Mouse (Mus musculus): Measurements from ENCODE around the gene Lmntd1. TPM values are rescaled to one million over a fixed set of nuclear protein-coding genes. Genes with fewer than 3 reads are reported as not detected.

The Lmntd1 gene
- total RNA-seq, 4 experiments from 2014 or later = 0.26 to 0.89 (median 0.65) TPM

GRCm38 (mm10) chr6:145432711-145433708 lies 181.1 kb downstream of the Lmntd1 start:
- DNase-seq = no peak

DNA sequence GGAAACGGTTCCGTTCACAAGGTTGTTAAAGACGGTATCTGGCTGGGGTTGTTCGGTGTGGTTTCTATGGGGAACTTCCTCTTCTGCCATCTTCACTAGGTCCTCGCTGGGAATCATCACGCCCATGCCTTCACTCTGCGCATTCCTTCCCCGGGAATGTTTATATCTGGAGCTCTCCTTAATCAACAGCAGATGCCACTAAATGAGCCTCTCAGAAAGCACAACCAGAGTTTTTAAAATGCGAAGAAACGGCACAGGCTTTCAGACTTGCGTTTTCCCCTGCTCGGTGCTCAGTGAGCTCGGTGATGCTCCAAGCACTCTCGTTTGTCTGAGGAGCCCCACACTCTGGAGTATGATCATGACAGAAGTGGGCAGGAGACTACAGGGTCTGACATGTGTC lies 182.4 kb downstream of the Lmntd1 start:
- no peak for DNase-seq

- no peak for DNase-seq
Measured at GRCm38 (mm10) chr6:145427411-145427810, 186.7 kb downstream of the Lmntd1 start.

GRCm38 (mm10) chr6:145426501-145426900 lies 187.6 kb downstream of the Lmntd1 start:
- no peak for DNase-seq

DNA sequence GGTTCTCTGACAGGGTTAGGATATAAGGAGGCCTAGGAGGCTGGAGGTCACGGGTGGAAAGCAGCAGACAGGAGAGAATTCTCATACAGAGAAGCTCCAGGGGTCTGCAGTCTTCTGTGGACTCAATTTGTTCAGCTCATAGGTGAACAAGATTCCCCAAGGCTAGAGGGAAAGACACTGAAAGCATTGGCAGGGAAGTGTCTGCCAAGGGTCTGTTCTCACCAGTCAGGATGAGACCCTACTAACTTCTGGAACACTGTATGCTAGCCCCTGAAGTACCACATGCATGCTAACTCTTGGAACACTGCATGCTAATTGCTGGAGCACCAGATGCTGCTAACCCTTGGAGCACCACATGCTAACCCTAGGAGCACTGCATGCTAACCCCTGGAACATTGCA lies 190.0 kb downstream of the Lmntd1 start:
- DNase-seq = no peak

DNA sequence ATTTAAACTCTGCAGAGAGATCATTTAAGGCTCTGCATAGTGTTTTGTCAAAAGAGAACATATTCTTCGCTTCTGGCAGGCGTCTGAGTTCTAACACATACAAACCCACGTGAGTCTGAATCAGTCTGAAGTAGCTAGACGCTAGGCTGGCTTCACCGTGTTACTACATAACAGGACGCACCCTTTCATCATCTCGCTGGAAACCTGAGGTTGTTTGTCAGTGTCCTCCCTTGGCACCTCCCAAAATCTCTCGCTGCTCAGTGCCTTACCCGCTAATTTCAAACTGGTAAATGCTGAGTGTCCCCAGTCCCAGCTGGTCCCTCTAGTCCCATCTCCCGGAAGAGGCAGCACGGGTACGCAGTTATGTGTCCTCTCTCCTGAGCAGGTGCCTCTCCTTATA lies 190.6 kb downstream of the Lmntd1 start:
- no peak for DNase-seq

- no peak for DNase-seq
Measured at GRCm38 (mm10) chr6:145421666-145422065, 192.5 kb downstream of the Lmntd1 start.

DNA sequence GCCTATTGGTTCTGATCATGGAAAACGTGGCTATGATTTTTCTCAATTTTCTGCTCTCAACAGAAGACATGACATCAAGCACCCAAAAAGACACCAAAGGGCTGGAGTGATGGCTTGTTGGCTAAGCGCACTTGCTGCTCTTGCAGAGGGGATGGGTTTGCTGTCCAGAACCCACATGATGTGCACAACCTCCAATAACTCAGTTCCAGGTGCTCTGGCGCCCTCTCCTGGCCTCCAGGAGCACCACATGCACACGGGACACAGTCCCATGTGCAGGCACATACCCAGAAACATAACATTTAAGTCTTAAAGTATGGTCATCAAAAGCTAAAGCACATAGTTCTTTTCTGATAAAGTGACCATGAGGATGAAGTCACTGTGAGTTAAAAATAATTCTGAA lies 193.7 kb downstream of the Lmntd1 start:
- no peak for DNase-seq

DNA sequence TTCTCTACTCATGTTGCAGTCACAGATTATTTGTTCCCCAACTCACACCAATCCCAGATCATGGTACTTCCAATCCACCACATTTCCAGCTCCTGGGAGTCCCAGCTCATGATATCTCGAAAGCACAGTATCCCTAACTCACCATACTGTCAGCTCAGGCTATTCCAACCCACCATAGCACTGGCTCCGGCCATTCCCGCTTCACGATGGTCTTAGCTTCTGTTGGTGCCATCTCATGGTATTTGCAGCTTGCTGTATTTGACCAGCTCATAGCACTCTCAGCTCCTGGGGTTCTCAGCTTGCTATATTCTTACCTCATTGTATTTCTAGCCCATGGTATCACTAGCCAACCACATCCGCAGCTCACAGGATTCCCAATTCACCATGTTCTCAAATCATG lies 195.3 kb downstream of the Lmntd1 start:
- no peak for DNase-seq

- no peak for DNase-seq
Measured at GRCm38 (mm10) chr6:145417720-145418440, 196.2 kb downstream of the Lmntd1 start.

DNA sequence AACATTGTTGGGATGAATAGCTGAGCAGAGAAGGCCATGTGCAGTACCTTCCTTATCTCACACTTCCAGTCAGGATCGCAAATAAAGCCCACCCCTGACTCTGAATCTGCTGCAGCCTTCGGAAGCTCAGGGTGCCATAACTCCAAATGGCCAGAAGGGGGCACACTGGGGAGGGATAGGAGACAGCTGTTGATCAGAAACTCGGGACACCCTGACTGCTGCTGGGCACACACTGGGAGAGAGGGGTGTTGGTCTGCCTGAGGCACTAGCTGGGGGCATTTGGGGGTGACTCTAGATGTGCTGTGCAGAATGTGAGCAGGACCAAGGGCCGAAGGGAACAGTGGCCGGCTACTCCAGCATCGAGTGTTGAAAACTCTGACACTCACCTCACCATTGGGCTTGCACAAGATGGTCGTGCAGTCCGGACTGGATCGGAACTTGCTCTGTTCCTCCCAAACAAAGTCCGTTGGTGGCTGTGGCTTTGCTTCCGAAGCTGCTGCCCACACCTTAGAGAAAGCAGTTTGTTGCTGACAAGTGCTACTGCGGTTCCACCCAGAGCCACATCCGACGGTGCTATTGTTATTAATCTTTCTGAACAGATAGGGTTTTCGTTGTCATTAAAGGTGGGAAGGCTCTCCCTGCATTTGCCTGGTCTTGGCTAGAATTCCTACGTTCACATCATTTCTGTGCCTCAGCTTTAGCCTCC lies 197.0 kb downstream of the Lmntd1 start:
- DNase-seq = no peak

DNA sequence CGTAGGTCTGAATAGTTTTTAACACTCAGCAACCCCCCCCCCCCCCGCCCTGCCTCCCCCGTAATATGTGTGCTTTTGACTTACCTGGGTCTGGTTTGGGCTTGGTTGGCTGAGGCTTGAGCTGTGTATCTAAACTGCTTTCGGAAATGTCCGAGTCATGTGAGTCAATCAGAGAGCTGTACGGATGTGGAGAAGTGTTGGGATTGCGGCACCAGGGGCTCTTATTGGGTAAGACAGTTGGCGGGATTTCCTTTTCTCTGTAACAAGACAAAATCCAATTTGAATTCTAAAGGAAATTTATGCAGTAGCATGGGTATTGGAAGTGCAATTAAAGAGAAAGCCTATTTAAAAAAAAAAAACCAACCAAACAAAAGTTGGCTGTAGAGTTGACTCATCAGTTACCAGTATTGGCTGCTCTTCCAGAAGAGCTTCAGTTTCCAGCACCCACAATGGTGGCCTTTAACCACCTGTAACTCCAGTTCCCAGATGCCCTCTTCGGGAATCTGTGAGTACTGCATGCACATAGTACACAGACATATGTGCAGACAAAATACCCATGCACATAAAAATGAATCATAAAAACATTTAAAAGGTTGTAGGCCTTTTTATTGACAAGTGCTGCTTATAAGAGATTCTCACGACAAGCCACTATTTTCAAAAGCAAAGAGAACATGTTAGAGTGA lies 209.6 kb downstream of the Lmntd1 start:
- no peak for DNase-seq

DNA sequence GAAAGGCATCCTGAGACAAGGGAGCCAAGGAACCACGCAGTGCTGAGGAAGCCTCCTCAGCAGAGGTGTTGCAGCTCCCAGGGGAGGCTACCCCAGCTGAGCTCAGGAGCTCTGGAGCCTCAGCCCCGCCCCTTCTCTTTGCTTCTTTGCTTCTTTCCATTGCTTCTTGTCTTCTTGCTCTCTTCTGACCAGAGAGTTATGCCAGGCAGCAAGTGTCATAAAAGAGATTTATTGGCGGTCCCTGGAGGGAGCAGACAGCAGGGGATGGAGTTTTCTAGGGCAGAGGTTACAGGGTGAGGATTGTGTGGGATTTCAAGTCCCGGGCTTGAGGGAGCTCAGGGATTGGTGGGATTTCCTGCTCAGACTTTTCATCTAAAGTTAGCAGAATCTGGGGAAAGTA lies 213.0 kb downstream of the Lmntd1 start:
- DNase-seq = no peak

DNA sequence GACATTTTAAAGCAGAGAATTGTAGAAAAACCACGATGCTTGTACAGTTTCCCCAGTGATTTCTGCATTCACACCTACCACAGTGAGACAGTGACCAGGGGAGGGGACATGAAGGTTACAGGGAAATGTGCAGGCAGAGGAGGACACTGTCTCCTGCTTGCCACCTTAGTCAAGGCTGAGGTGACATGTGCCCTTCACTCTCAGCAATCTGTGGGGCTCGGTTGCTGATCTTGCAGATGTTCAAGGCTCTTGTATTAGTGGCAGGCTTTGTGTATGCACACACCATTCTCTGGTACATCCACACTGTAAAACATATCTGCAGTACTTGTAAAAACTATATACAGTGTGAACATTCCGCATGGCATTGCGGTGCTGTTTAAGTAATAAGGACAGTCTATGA lies 216.2 kb downstream of the Lmntd1 start:
- no peak for DNase-seq

DNA sequence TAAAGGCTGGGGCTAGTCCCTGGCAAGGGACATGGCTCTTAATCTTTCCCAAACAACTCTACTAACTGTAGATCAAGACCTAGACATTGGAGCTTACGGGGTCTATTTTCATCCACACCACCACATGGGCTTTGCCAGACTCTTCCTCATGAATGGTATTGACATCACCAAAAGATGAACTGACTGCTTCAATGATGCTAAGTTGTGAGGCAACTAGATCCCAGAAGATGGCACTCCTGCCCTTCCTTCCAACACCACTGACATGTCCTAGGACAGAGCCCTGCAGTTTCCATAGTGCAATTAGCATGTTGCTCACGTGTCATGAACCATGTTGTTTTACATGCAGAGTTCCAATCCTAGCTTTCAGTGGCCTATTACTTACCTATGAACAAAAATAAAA lies 217.6 kb downstream of the Lmntd1 start:
- no peak for DNase-seq

DNA sequence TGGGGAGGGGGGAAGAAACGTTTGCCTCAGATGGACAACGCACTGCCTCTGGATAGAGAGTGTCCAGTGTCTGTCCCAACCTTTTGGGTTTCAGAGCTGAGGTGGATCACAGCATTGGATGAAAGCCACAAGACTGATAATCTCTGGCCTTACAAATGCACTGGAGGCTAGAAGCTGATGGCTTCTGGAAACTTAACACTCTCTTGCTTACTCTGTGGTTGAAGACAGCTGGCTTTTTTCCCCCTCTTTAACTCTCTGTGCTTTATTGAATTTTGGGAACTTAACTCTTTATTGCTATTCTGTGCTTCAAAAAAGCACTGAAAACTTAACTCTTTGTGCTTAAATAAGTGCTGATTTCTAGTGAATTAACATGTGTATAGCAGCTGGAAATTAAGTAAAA lies 223.7 kb downstream of the Lmntd1 start:
- no peak for DNase-seq

DNA sequence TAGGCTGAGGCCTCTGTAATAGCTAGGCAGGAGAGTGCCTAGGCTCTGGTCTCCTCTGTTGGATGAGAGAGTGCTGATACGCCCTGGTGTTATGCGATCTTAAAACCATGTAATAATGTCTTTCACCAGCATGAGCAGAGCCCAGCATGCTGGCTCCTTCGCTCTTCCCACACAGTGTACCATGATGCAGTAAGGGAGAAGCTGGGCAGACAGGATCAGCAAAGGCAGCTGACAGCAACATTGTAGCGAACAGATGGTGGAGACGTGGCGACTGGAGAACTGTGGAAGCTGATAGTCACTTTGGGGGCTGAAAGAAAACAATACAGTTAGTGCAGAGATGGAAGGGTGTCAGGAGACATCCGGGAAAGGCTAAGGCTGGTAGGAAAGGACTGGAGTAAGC lies 224.2 kb downstream of the Lmntd1 start:
- no peak for DNase-seq

DNA sequence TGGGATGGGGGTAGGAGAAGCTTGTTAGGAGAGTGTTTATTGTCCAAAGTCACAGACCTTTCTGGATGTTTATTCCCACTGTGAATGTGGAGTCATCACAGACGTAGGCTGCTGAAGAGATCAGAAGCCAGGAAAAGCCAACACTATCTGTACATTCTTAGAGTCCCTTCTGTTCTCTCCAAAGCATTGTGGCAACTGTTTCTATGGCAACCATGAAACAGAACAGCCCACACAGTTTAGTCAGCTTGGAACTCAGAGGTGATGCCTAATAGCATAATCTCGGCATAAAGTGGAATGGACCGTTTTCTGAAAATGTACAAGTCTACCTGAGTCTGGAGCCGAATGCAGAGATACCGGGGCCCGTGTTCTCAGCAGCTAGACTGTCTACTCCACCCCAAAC lies 226.7 kb downstream of the Lmntd1 start:
- no peak for DNase-seq

DNA sequence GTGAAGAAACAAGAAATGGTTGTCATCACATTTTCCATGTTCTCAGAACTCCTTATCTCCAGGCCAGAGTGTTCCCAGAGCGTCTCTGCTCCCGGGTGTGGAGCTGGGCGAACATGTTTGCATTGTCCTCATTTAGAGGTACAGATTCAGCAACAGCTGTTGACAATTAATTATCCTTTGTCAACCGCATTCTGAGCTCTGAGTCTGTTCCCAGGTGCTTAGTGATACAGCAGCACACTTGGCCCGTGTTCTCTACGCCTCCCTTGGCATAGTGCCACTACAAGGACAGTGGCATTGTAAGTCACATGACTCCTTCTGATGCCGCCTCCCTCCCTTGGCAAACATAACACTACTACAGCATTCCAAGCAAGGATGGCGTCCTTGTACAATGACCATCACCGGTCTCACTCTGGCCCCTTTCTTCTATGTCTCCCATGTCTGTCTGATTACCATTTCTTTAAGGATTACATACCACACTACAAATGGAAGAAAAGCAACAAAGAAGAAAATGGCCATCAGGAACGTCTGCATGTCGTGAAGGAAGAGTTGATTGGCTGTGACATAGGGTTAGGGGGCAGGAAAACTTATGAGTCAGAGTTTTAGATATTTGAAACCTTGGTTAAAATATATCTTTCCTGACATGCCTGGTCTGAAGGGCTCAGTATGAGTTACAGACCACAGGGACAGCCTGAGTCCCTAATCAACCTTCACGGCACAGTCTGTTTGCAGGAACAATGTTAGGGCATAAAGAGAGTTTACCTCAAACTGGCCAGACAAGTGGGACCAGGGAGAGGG lies 231.3 kb downstream of the Lmntd1 start:
- DNase-seq = peak; percentile 29

- no peak for DNase-seq
Measured at GRCm38 (mm10) chr6:145380961-145381360, 233.2 kb downstream of the Lmntd1 start.

DNA sequence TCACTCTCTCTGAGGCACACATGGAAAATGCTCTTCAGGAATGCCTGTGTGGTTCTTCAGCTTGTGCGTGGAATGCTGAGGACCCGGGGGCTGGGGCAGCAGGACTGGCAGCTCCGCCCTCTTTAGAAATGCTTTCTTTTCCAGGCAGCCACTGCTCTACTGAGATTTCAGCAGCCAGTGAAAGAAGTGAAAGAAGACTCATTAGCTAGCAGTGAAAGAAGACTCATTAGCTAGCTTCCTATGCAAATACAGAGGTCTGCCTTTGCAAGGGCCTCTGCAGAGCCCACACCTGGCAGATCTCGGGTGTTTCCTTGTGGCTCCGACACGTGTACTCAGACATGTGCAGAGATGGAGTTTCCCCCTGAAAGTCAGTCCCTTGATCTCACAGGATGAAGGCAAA lies 234.9 kb downstream of the Lmntd1 start:
- DNase-seq = no peak

DNA sequence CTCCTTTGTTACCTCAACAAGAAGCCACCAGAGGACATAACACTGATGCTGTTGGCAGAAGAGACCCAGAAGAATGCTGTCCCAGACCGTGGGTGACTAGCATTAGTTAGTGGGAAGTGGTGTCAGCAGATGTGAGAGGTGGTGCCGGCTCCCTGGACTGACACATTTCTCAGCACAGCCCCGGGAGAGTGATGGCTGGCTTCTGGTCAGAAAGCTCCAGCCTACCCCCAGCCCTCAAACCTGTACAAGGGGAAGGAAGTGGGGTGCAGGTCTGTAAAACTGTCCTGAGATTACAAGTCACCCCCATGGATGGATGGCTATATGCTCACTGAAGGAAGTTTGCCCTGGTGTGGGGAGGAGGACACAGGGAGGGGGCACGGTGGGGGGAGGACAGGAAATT lies 235.4 kb downstream of the Lmntd1 start:
- DNase-seq = no peak

All from adrenal gland, adult 8-10 months (tissue).